In genomic region chr16:91303776-91304709, GRCm38 (mm10) we compare ENCODE assay signal across 7 mouse cellular contexts. TPM values are rescaled to one million over a fixed set of nuclear protein-coding genes. Genes with fewer than 3 reads are reported as not detected.
DNase-seq lines count a peak whose midpoint lies in the region; ATAC-seq and TF ChIP-seq lines count a peak whose summit lies in the region.

No protein-coding gene starts in this region.

- no peak for TF ChIP-seq POLR2A in cortical plate, adult 2 months (IDR thresholded peaks at IDR 0.05; ENCODE audit: extremely low read depth, insufficient read depth, low read length)

- H3K27me3 ChIP-seq in stomach, postnatal 0 days (ENCODE audit: control insufficient read depth, insufficient read depth, low read length) = no peaks in the 10 kb centered on the region

- H3K4me1 ChIP-seq in cortical plate, adult 2 months (ENCODE audit: control insufficient read depth, insufficient read depth, low read length) = no peaks in the 10 kb centered on the region
- no peaks in the 10 kb centered on the region for H3K4me1 ChIP-seq in stomach, postnatal 0 days (replicated peaks; ENCODE audit: control insufficient read depth, insufficient read depth)

- no peak overlapping the region for H3K4me3 ChIP-seq in cortical plate, adult 2 months (ENCODE audit: insufficient read depth, low read length)
- no peak overlapping the region for H3K4me3 ChIP-seq in stomach, postnatal 0 days (ENCODE audit: low read depth, low read length)

- DNase-seq in right cerebral cortex, adult 18-20 months = peak; percentile 35
- DNase-seq in right cerebral cortex, postnatal 14 days = no peak
- DNase-seq in layer of hippocampus, adult 9-11 months = peak; percentile 77
- DNase-seq in right cerebral cortex, adult 2 months (ENCODE audit: low spot score in 2 of 2) = peak; percentile 9 to 18
- DNase-seq in stomach, postnatal 0 days (ENCODE audit: low spot score) = no peak
- DNase-seq in spleen, postnatal 14 days (ENCODE audit: low spot score in 2 of 2) = no peak

- H3K9ac ChIP-seq in stomach, postnatal 0 days (ENCODE audit: low read length) = no peak overlapping the region

- H3K4me2 ChIP-seq in stomach, postnatal 0 days (replicated peaks; ENCODE audit: low read depth) = no peak overlapping the region

- H3K36me3 ChIP-seq in stomach, postnatal 0 days (ENCODE audit: control insufficient read depth, insufficient read depth, low read length) = no peaks in the 10 kb centered on the region

- no peak for TF ChIP-seq EP300 in stomach, postnatal 0 days (optimal IDR thresholded peaks at IDR 0.05)

- no peaks in the 10 kb centered on the region for H3K9me3 ChIP-seq in stomach, postnatal 0 days (ENCODE audit: control insufficient read depth, low read length)

- WGBS in stomach, postnatal 0 days = 44% methylated on average over 26 of the region's 26 CpGs

- no peak for ATAC-seq in stomach, postnatal 0 days (ENCODE audit: low FRiP score, low TSS enrichment)

- TF ChIP-seq CTCF in cortical plate, adult 2 months (IDR thresholded peaks at IDR 0.05; ENCODE audit: extremely low read depth, insufficient read depth, low read length) = no peak
- TF ChIP-seq CTCF in stomach, postnatal 0 days (IDR thresholded peaks at IDR 0.05; ENCODE audit: low read depth) = no peak

- peak overlapping the region; percentile 28; the same call in 1 of the 2 replicates for H3K27ac ChIP-seq in cortical plate, adult 2 months (ENCODE audit: insufficient read depth, low read length)
- no peak overlapping the region for H3K27ac ChIP-seq in stomach, postnatal 0 days (replicated peaks)

RNA-seq across cellular contexts. Expression of gene Olig1, which starts 34.5 kb away (rescaled TPM):
- 202 and 230 TPM in 2 replicates for polyA plus RNA-seq in cortical plate, adult 2 months (2012; rRNA removed)
- 0.04 and 0.06 TPM in 2 replicates for polyA plus RNA-seq in stomach, postnatal 0 days (2015; fragmentation: Nextera tagmentation; extraction: Ambion mirVana)

Comparison
In these comparisons a context has a peak if more than half of its experiments do, and no peak if none do; other contexts are left out.
1. DNase-seq: peak in right cerebral cortex, adult 18-20 months (single experiment), layer of hippocampus, adult 9-11 months (single experiment) and right cerebral cortex, adult 2 months (2 of 2); none in right cerebral cortex, postnatal 14 days (single experiment), stomach, postnatal 0 days (single experiment) and spleen, postnatal 14 days (0 of 2).
2. RNA of gene Olig1, which starts 34.5 kb away (polyA plus RNA-seq): 202 to 230 TPM in cortical plate, adult 2 months; 0.04 to 0.06 TPM in stomach, postnatal 0 days; every median in the first group is over 100 times any median in the second.